Mouse (Mus musculus): ENCODE measurements around the gene Lmbr1l.

Lmbr1l gene

DNA sequence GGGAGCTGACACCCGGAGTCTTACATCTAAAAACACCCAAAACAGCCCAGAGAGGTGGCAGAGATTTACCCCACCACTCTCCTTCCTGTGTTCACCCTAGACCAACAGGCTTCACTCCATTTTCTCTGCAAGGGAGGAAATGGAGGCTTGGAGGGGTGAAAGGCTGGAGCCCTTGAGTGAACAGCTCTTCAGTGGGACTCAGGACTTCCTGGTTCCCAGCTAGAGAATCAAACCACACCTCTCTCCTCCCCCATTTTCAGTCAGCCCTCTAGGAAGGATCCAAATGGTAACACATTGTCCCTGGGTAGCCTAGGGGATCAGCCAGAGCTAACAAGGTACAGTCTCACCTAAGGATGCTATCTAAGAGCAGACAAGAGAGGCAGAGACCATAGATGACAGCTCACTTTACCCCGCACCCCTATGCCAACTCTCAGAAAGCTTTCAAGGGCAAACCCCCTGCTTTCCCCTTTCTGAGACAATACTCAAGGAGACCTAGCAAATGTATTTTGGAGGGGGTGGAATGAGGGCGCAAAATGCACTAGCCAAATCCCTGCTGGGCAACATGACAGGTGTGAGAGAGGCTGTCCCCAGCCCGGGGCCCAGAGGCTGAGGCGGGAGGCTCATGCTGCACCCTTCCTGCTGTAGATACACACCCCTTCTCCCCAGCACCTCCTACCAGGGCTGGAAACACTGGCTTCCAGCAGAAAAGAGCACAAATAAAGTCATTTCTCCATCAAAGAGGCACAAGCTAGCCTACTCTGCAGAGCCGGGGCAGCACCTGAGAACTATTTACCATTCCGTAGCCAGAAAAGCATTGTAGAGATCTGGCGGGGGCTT lies 48.5 kb downstream of the Lmbr1l start:
- DNase-seq (ENCODE audit: low read depth, low spot score): no peak

DNA sequence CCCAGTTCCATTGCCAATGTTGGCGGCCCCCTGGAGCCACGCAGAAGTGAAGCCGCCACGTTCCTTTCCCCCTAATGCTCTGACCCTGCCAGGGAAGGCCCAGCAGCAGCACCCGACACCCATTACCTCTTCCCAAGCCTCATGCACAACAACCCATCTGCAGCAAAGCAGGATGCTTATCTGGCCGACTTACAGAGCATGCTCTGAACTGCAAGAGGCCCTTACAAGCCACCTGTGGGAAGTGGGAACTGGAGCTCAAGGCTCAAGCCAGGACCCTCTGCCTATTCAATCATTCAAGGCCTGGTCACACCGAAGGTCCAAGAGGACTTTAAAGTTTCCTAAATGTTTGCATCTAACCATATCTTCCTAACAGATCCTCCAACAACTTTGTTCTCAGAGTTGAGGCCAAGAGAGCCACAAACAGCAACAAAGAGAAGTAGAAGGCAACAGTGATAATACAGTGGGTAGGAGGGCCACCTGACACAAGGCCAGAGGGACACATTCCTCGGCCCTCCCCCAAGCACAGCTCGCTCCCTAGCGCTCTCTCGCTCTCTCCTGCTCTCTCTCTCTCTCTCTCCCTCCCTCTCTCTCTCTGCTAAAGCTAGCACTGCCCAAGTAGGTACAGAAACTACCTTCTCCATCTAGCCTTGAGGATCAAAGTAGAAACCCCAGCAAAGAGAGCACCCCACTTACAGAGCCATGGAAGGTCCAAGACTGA lies 49.5 kb downstream of the Lmbr1l start:
- no peak for DNase-seq (ENCODE audit: low read depth, low spot score)

DNA sequence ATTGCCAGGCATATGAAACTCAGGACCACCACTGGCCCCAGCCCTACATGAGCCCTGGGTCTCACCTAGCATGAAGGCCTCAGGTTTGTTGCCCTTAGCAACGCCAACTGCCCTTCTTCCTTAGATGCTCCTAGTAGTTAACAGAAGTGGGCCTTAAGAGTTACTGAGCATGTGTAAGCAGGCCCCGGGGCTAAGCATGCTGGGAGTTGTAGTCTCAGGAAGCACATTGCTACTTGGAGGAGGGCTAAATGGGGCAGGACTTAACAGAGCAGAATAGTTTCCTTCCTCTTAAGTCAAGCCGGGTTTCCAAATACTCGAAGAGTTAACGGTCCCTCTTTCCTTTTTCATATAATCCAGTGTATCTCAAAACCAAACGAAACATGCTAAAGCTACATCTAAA lies 50.7 kb downstream of the Lmbr1l start:
- no peak for DNase-seq (ENCODE audit: low read depth, low spot score)

- DNase-seq (ENCODE audit: low read depth, low spot score): no peak
Observed at GRCm38 (mm10) chr15:98866501-98866900, 51.5 kb downstream of the Lmbr1l start.

GRCm38 (mm10) chr15:98865771-98866170 lies 52.3 kb downstream of the Lmbr1l start:
- DNase-seq (ENCODE audit: low read depth, low spot score): no peak

DNA sequence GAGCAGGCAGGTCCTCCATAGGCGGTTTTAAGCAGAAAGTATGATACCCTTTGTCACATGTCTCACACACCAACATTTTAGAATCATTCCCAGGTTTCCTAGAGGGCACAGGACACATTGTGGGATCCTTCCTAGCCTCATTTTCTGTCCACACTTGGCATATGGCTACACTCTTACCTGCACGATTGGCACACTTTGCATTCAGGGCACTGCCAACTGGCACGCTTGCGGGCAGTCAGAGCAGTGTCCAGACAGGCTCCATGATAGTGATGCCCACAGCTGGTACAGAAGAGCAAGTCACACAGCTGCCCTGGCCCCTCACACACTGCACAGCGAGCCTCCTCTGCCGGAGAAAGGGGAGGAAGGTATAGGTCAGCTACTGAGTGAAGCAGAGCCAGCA lies 53.1 kb downstream of the Lmbr1l start:
- no peak for DNase-seq (ENCODE audit: low read depth, low spot score)

DNA sequence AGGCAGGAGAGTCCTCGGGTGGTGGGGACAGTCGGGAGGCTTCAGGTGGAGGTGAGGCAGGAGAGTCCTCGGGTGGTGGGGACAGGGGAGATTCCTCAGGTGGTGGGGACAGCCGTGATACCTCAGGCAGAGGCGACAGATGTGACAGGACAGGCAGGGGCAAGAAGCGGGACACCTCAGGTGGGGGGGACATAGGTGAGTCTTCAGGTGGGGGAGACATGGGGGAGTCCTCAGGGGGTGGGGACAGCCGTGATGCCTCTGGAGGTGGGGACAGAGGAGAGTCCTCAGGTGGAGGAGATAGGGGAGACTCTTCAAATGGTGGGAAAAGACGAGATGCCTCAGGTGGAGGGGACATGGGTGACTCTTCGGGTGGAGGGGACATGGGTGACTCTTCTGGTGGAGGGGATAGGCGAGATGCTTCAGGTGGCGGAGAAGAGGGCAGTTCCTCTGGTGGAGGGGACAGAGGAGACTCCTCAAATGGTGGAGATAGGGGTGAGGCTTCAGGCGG lies 54.5 kb downstream of the Lmbr1l start:
- DNase-seq (ENCODE audit: low read depth, low spot score): no peak

GRCm38 (mm10) chr15:98861701-98862410 lies 56.2 kb downstream of the Lmbr1l start:
- DNase-seq (ENCODE audit: low read depth, low spot score): no peak

DNA sequence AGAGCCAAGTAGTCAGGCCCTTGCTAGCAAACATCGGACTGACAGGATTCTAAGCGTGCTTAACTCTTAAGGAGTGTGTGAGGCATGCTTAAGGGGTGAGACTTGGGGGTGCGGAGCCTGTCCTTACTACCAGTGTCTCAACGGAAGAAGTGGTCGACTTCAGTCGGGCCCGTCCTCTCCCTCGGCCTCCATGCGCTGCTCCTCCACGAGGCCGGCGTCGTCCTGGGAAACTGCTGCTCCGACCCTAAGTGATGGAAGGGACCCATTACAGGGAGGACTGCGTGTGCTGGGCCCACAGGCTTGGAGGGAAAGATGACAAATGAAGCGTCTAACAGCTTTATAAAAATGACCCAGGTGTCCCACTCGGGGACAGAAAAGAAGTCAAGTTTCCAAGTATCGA lies 57.1 kb downstream of the Lmbr1l start:
- DNase-seq (ENCODE audit: low read depth, low spot score): no peak

DNA sequence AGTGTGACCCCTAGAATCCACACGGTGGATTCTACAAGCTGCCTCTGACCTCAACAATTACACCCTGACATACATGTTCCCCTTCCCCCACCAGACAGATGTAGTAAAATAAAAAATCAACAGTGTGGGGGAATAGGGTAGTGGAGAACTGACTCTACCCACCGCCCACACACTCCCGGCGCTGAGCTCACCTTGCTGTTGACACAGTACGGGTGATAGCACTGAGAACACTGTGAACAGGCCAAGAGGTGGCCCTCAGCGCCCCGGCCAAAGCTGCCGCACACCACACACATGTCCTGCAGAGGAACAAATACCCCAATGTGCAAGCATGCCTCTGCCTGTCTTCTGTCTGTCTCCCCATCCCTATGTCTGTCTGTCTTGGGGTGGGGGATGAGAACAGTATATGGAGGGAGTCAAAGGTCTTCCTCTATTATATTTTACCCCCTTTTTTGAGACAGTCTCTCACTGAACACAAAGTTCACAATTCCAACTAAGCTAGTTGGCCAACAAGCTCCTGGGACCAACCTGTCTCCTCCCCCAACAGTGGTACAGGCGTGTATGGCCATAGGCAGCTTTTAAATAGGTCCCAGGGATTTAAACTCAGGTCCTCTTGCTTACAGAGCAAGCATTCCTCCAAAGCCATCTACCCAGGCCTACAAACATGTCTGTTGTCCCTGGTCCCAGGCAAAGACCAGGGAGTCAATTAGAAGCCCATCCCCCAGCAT lies 58.5 kb downstream of the Lmbr1l start:
- DNase-seq (ENCODE audit: low read depth, low spot score): no peak

DNA sequence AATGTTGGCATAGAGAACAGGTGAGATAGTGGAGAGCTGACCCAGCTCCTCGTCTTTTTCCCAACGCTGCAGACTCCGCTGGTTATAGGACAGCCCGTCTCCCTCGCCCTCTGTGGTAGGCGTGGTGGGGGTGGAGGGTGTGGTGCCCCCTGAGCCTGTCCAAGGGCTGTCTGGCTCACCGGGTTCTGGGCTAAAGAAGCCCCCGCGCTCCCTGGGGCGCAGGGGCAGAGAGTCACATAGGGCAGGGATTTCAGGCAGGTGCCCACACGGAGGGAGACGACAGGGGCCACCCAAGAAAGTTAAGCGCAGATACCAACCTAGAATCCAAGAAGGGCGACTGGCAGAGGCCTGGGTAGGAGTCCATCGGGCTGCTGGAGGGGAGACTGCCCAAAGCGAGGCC lies 63.8 kb downstream of the Lmbr1l start:
- no peak for DNase-seq (ENCODE audit: low read depth, low spot score)

Data from c-Kit-negative CD71-positive TER-119-positive erythroid progenitor cells, embryonic 14.5 days (primary cell).